Mouse (Mus musculus) liver, adult 2 months (tissue): ENCODE data around the gene Scn4b. TPM values are rescaled to one million over a fixed set of nuclear protein-coding genes. Genes with fewer than 3 reads are reported as not detected.
A peak's percentile ranks its signal among the peaks of the same experiment; 100 is the strongest.

Experiments used
- DNase-seq: peaks from one replicate; pipeline ENCODE4 v3.0.0-alpha.2; 2011; ENCODE audit warnings: low read depth, low spot score; ENCODE audit errors: extremely low read depth
- H3K27ac ChIP-seq: fragments of 200-500 bp; replicated peaks from 2 replicates; pipeline ENCODE4 v1.5.1; 2012; ENCODE audit warnings: low read depth, mild to moderate bottlenecking, control low read depth, inconsistent platforms, low read length; ENCODE audit not compliant: insufficient read depth
- H3K27me3 ChIP-seq: fragments of 200-500 bp; 2 replicates; pipeline ENCODE4 v1.6.1; 2012; ENCODE audit warnings: mild to moderate bottlenecking, moderate library complexity, low read length, inconsistent platforms; ENCODE audit not compliant: control insufficient read depth, insufficient read depth
- H3K36me3 ChIP-seq: fragments of 200-500 bp; 2 replicates; pipeline ENCODE4 v1.6.1; 2012; ENCODE audit warnings: low read length, inconsistent platforms; ENCODE audit not compliant: control insufficient read depth, insufficient read depth
- H3K4me1 ChIP-seq: fragments of 200-500 bp; 2 replicates; pipeline ENCODE4 v1.6.1; 2011; ENCODE audit warnings: low read length; ENCODE audit not compliant: control insufficient read depth, insufficient read depth
- H3K4me3 ChIP-seq: fragments of 200-500 bp; 2 replicates; pipeline ENCODE4 v1.5.1; 2011; ENCODE audit warnings: low read depth, mild to moderate bottlenecking, control low read depth, low read length, moderate library complexity; ENCODE audit not compliant: insufficient read depth
- H3K79me2 ChIP-seq: fragments of 200-500 bp; 2 replicates; pipeline ENCODE4 v1.6.1; 2012; ENCODE audit warnings: inconsistent platforms, mild to moderate bottlenecking, low read length, moderate library complexity; ENCODE audit not compliant: control insufficient read depth, insufficient read depth
- H3K9ac ChIP-seq: fragments of 200-500 bp; 2 replicates; pipeline ENCODE4 v1.6.1; 2012; ENCODE audit warnings: low read depth, mild to moderate bottlenecking, control low read depth, inconsistent platforms, low read length
- CTCF ChIP-seq: fragments of 200-500 bp; IDR thresholded peaks from 2 replicates; pipeline ENCODE4 v1.5.1; 2011; ENCODE audit warnings: low read depth, low read length, control low read depth
- POLR2A ChIP-seq: fragments of 200-500 bp; IDR thresholded peaks from 2 replicates; pipeline ENCODE4 v1.6.1; 2011; ENCODE audit warnings: low read length, control low read depth; ENCODE audit not compliant: insufficient read depth; ENCODE audit errors: extremely low read depth
- WGBS: fragments of 180-500 bp; shearing (Covaris S2); methylation state at CpG from one replicate; pipeline ENCODE4 v1.1.7; 2018; 5-methylcytosine and 5-hydroxymethylcytosine counted together
- polyA plus RNA-seq: library from polyadenylated mRNA; depleted of rRNA; stranded (reverse); fragments of >200 nt; gene quantifications from 2 replicates; pipeline ENCODE4 v1.2.3, GENCODE M21; 2012
- total RNA-seq: library from RNA; depleted of rRNA; stranded (reverse); fragments of >200 nt; gene quantifications from 2 replicates; pipeline ENCODE4 v1.2.3, GENCODE M21; 2014

Gene Scn4b
- total and polyA plus RNA-seq, 2 experiments, result 0.02 to 0.28 TPM

GRCm38 (mm10) chr9:45171073-45171610, 32.9 kb downstream of the Scn4b start:
- Histone ChIP-seq H3K9ac (no peak overlapping the region), H3K27me3 (no peaks in the 10 kb centered on the region), H3K27ac (no peak overlapping the region), H3K79me2 (no peaks in the 10 kb centered on the region), H3K36me3 (no peaks in the 10 kb centered on the region), H3K4me1 (no peaks in the 10 kb centered on the region), H3K4me3 (no peak overlapping the region)
- WGBS, result 73% methylated on average over 1 of the region's 1 CpGs
- no peak for TF ChIP-seq POLR2A
- TF ChIP-seq CTCF, result no peak
- DNase-seq, result no peak

GRCm38 (mm10) chr9:45173475-45173874, 35.3 kb downstream of the Scn4b start:
- WGBS, result 75% methylated on average over 3 of the region's 3 CpGs
- no peak overlapping the region for H3K4me3 ChIP-seq
- H3K27me3 ChIP-seq, result no peaks in the 10 kb centered on the region
- no peaks in the 10 kb centered on the region for H3K4me1 ChIP-seq
- H3K79me2 ChIP-seq, result no peaks in the 10 kb centered on the region
- no peaks in the 10 kb centered on the region for H3K36me3 ChIP-seq
- H3K27ac ChIP-seq, result no peak overlapping the region
- no peak for DNase-seq
- no peak overlapping the region for H3K9ac ChIP-seq
- no peak for TF ChIP-seq CTCF

- DNase-seq, result no peak
- WGBS, result 87% methylated on average over 5 of the region's 5 CpGs
- TF ChIP-seq POLR2A (no peak), CTCF (no peak)
- no peaks in the 10 kb centered on the region for H3K79me2 ChIP-seq
- H3K36me3 ChIP-seq, result no peaks in the 10 kb centered on the region
- H3K27ac ChIP-seq, result no peak overlapping the region
- peaks cover 9% of the 10 kb centered on the region for H3K4me1 ChIP-seq
- no peak overlapping the region for H3K4me3 ChIP-seq
- no peaks in the 10 kb centered on the region for H3K27me3 ChIP-seq
- no peak overlapping the region for H3K9ac ChIP-seq
Measured at GRCm38 (mm10) chr9:45179282-45179681, 41.1 kb downstream of the Scn4b start.

GRCm38 (mm10) chr9:45181770-45182169, 43.6 kb downstream of the Scn4b start, which contains the start of gene BC049352:
Gene BC049352 (plus strand): TSS chr9:45182007.
- H3K79me2 ChIP-seq, result no peaks in the 10 kb centered on the region
- H3K27ac ChIP-seq, result peak within 1 kb of the TSS; percentile 52
- no peak within 1 kb of the TSS for H3K4me3 ChIP-seq
- DNase-seq, result peak; percentile 63
- H3K4me1 ChIP-seq, result peaks cover 9% of the 10 kb centered on the region
- WGBS, result 6% methylated on average over 2 of the region's 2 CpGs
- peak within 1 kb of the TSS; percentile 28; the same call in 1 of the 2 replicates for H3K9ac ChIP-seq
- no peak for TF ChIP-seq CTCF
- no peak for TF ChIP-seq POLR2A
- H3K27me3 ChIP-seq, result no peaks in the 10 kb centered on the region
- no peaks in the 10 kb centered on the region for H3K36me3 ChIP-seq

- TF ChIP-seq POLR2A, result no peak
- TF ChIP-seq CTCF, result no peak
- H3K4me1 ChIP-seq, result peaks cover 9% of the 10 kb centered on the region
- no peak overlapping the region for H3K9ac ChIP-seq
- DNase-seq, result peak; percentile 44
- H3K79me2 ChIP-seq, result no peaks in the 10 kb centered on the region
- 66% methylated on average over 3 of the region's 3 CpGs for WGBS
- no peak overlapping the region for H3K27ac ChIP-seq
- no peaks in the 10 kb centered on the region for H3K36me3 ChIP-seq
- no peaks in the 10 kb centered on the region for H3K27me3 ChIP-seq
- H3K4me3 ChIP-seq, result no peak overlapping the region
Measured at GRCm38 (mm10) chr9:45182521-45182920, 44.3 kb downstream of the Scn4b start.

GRCm38 (mm10) chr9:45183266-45183665, 45.1 kb downstream of the Scn4b start:
- H3K36me3 ChIP-seq, result no peaks in the 10 kb centered on the region
- DNase-seq, result no peak
- no peak overlapping the region for H3K4me3 ChIP-seq
- H3K9ac ChIP-seq, result no peak overlapping the region
- no peak overlapping the region for H3K27ac ChIP-seq
- TF ChIP-seq POLR2A, result no peak
- WGBS, result 87% methylated on average over 6 of the region's 6 CpGs
- peaks cover 11% of the 10 kb centered on the region for H3K4me1 ChIP-seq
- no peaks in the 10 kb centered on the region for H3K27me3 ChIP-seq
- H3K79me2 ChIP-seq, result no peaks in the 10 kb centered on the region
